Mouse (Mus musculus): ENCODE measurements around the gene Aym1.

GRCm38 (mm10) chr5:113362258-113362996 lies 5.3 kb downstream of the Aym1 start:
- TF ChIP-seq CTCF (IDR thresholded peaks at IDR 0.05; ENCODE audit: borderline replicate concordance, insufficient read depth, low read depth, low read length) (no peak), POLR2A (IDR thresholded peaks at IDR 0.05; ENCODE audit: borderline replicate concordance, insufficient read depth, low read length) (no peak)
